ENCODE assay signal across 6 mouse cellular contexts in genomic region chr1:47130031-47130430, GRCm38 (mm10).
DNase-seq lines count a peak whose midpoint lies in the region.

No protein-coding gene starts in this region.

- peak; percentile 63 for DNase-seq in brain, adult 2 months (ENCODE audit: low read depth, low spot score)
- DNase-seq in cerebellum, postnatal 14 days, result peak; percentile 1 to 2
- peak; percentile 1 to 2 for DNase-seq in heart, adult 18-20 months
- peak; percentile 16 to 45 for DNase-seq in layer of hippocampus, adult 18-20 months (ENCODE audit: low spot score in 2 of 2)
- peak; percentile 51 for DNase-seq in layer of hippocampus, adult 9-11 months
- peak; percentile 12 for DNase-seq in right cerebral cortex, adult 18-20 months

Comparison
In these comparisons a context has a peak if more than half of its experiments do, and no peak if none do; other contexts are left out.
1. Peak in every context shown above with its lines: DNase-seq.
2. DNase-seq: peak in every context shown above with its lines; median percentile 63 in brain, adult 2 months; 51 in layer of hippocampus, adult 9-11 months; 30 in layer of hippocampus, adult 18-20 months; 12 in right cerebral cortex, adult 18-20 months; 2 in cerebellum, postnatal 14 days; 2 in heart, adult 18-20 months.